Mouse (Mus musculus) thymus, postnatal 4 days (tissue): ENCODE results near the gene Hyal3.

ENCODE experiments used
- DNase-seq: peaks from one replicate; pipeline ENCODE4 v3.0.0; 2021

Gene Hyal3

GRCm38 (mm10) chr9:107624539-107624938, 43.9 kb downstream of the Hyal3 start:
- DNase-seq: peak; percentile 65

GRCm38 (mm10) chr9:107624951-107625350, 44.3 kb downstream of the Hyal3 start:
- DNase-seq: no peak

GRCm38 (mm10) chr9:107625351-107626128, 44.9 kb downstream of the Hyal3 start:
- DNase-seq: peak; percentile 62

GRCm38 (mm10) chr9:107626158-107626843, 45.7 kb downstream of the Hyal3 start:
- DNase-seq: peak; percentile 41

- peak; percentile 99 for DNase-seq
Observed at GRCm38 (mm10) chr9:107626844-107627277, 46.2 kb downstream of the Hyal3 start.

- DNase-seq: peak; percentile 43
Observed at GRCm38 (mm10) chr9:107627387-107628255, 47.0 kb downstream of the Hyal3 start.

- DNase-seq: peak; percentile 45
Observed at GRCm38 (mm10) chr9:107628721-107629410, 48.2 kb downstream of the Hyal3 start.

GRCm38 (mm10) chr9:107629411-107629730, 48.8 kb downstream of the Hyal3 start:
- peak; percentile 52 for DNase-seq

GRCm38 (mm10) chr9:107629901-107630425, 49.3 kb downstream of the Hyal3 start:
- peak; percentile 73 for DNase-seq

- peak; percentile 41 for DNase-seq
Observed at GRCm38 (mm10) chr9:107630576-107630975, 50.0 kb downstream of the Hyal3 start.

GRCm38 (mm10) chr9:107631311-107631826, 50.8 kb downstream of the Hyal3 start:
- DNase-seq: no peak

GRCm38 (mm10) chr9:107631861-107632260, 51.2 kb downstream of the Hyal3 start:
- DNase-seq: no peak

- DNase-seq: peak; percentile 46
Observed at GRCm38 (mm10) chr9:107632478-107632877, 51.9 kb downstream of the Hyal3 start.

- DNase-seq: peak; percentile 91
Observed at GRCm38 (mm10) chr9:107633091-107633660, 52.6 kb downstream of the Hyal3 start.

- DNase-seq: peak; percentile 62
Observed at GRCm38 (mm10) chr9:107633661-107634405, 53.2 kb downstream of the Hyal3 start.

- DNase-seq: peak; percentile 42
Observed at GRCm38 (mm10) chr9:107634406-107635278, 54.0 kb downstream of the Hyal3 start.

- peak; percentile 95 for DNase-seq
Observed at GRCm38 (mm10) chr9:107635279-107636028, 54.8 kb downstream of the Hyal3 start, which contains the start of gene Gnai2. Gene Gnai2, minus strand, starts transcription at chr9:107635367.
